Mouse (Mus musculus) inflammation-experienced regulatory T-cells, adult 6 months (primary cell): ENCODE results near the gene Rab3c. TPM values are rescaled to one million over a fixed set of nuclear protein-coding genes. Genes with fewer than 3 reads are reported as not detected.

Source experiments
- ATAC-seq: one replicate; pipeline ENCODE4 v1.8.0; 2017
- polyA plus RNA-seq, 3 experiments: library from polyadenylated mRNA; unstranded; fragments of 100-300 nt; shearing (Covaris generic); gene quantifications; one replicate each; pipeline ENCODE4 v1.2.1; 2017

Gene Rab3c
- polyA plus RNA-seq, 3 experiments from 2014 or later: not detected

- ATAC-seq: no peak
These were observed 186.8 kb downstream of the Rab3c start for GRCm38 (mm10) chr13:110093720-110094685.

- ATAC-seq: no peak
These were observed 196.8 kb downstream of the Rab3c start for GRCm38 (mm10) chr13:110083961-110084360.

- ATAC-seq: no peak
These were observed 199.6 kb downstream of the Rab3c start for GRCm38 (mm10) chr13:110081174-110081573.

GRCm38 (mm10) chr13:110075587-110075986 lies 205.2 kb downstream of the Rab3c start:
- no peak for ATAC-seq

- ATAC-seq: no peak
These were observed 206.6 kb downstream of the Rab3c start for GRCm38 (mm10) chr13:110074180-110074579.

GRCm38 (mm10) chr13:110067149-110067548 lies 213.6 kb downstream of the Rab3c start:
- ATAC-seq: no peak

GRCm38 (mm10) chr13:110066674-110067073 lies 214.1 kb downstream of the Rab3c start:
- no peak for ATAC-seq

- ATAC-seq: no peak
These were observed 217.9 kb downstream of the Rab3c start for GRCm38 (mm10) chr13:110062835-110063411.

- ATAC-seq: no peak
These were observed 218.5 kb downstream of the Rab3c start for GRCm38 (mm10) chr13:110062288-110062687.

GRCm38 (mm10) chr13:110054538-110054937 lies 226.3 kb downstream of the Rab3c start:
- ATAC-seq: no peak

- ATAC-seq: peak; percentile 14
These were observed 231.9 kb downstream of the Rab3c start for GRCm38 (mm10) chr13:110048767-110049434.

- ATAC-seq: no peak
These were observed 236.4 kb downstream of the Rab3c start for GRCm38 (mm10) chr13:110044418-110044817.

- no peak for ATAC-seq
These were observed 240.9 kb downstream of the Rab3c start for GRCm38 (mm10) chr13:110039779-110040498.

- no peak for ATAC-seq
These were observed 241.6 kb downstream of the Rab3c start for GRCm38 (mm10) chr13:110039170-110039569.

- ATAC-seq: no peak
These were observed 242.3 kb downstream of the Rab3c start for GRCm38 (mm10) chr13:110038521-110038920.

- ATAC-seq: no peak
These were observed 245.9 kb downstream of the Rab3c start for GRCm38 (mm10) chr13:110034885-110035284.

GRCm38 (mm10) chr13:110034041-110034440 lies 246.8 kb downstream of the Rab3c start:
- ATAC-seq: no peak

GRCm38 (mm10) chr13:110031886-110032285 lies 248.9 kb downstream of the Rab3c start:
- no peak for ATAC-seq

GRCm38 (mm10) chr13:110031061-110031460 lies 249.7 kb downstream of the Rab3c start:
- ATAC-seq: no peak

GRCm38 (mm10) chr13:110024381-110025161 lies 256.2 kb downstream of the Rab3c start:
- ATAC-seq: no peak

GRCm38 (mm10) chr13:110023031-110023430 lies 257.8 kb downstream of the Rab3c start:
- no peak for ATAC-seq

- ATAC-seq: no peak
These were observed 261.0 kb downstream of the Rab3c start for GRCm38 (mm10) chr13:110019774-110020173.
